Mouse (Mus musculus) stomach, postnatal 0 days (tissue): ENCODE measurements around the gene Utrn. TPM values are rescaled to one million over a fixed set of nuclear protein-coding genes. Genes with fewer than 3 reads are reported as not detected.

Experiments used
- ATAC-seq: fragments of 200-750 bp; cut with Nextera tagmentation; 2 replicates; pipeline ENCODE4 v1.8.0; 2017; ENCODE audit not compliant: low FRiP score, low TSS enrichment
- DNase-seq: peaks from one replicate; pipeline ENCODE4 v3.0.0-alpha.2; 2016; ENCODE audit warnings: low spot score
- H3K27ac ChIP-seq: fragments of 300-500 bp; sonication (generic); replicated peaks from 2 replicates; pipeline ENCODE4 v1.5.1; 2014; ENCODE audit warnings: mild to moderate bottlenecking, control low read depth
- H3K27me3 ChIP-seq: fragments of 300-500 bp; sonication (generic); 2 replicates; pipeline ENCODE4 v1.6.1; 2014; ENCODE audit warnings: low read length; ENCODE audit not compliant: control insufficient read depth, insufficient read depth
- H3K36me3 ChIP-seq: fragments of 300-500 bp; sonication (generic); 2 replicates; pipeline ENCODE4 v1.6.1; 2014; ENCODE audit warnings: low read length, mixed read lengths; ENCODE audit not compliant: control insufficient read depth, insufficient read depth
- H3K4me1 ChIP-seq: fragments of 300-500 bp; sonication (generic); replicated peaks from 2 replicates; pipeline ENCODE4 v1.6.1; 2014; ENCODE audit warnings: antibody characterized with exemption; ENCODE audit not compliant: control insufficient read depth, insufficient read depth
- H3K4me2 ChIP-seq: fragments of 300-500 bp; sonication (generic); replicated peaks from 2 replicates; pipeline ENCODE4 v1.6.1; 2014; ENCODE audit warnings: low read depth, mild to moderate bottlenecking, control low read depth, moderate library complexity
- H3K4me3 ChIP-seq: fragments of 300-500 bp; sonication (generic); 2 replicates; pipeline ENCODE4 v1.5.1; 2014; ENCODE audit warnings: low read depth, low read length, control low read depth
- H3K9ac ChIP-seq: fragments of 300-500 bp; sonication (generic); 2 replicates; pipeline ENCODE4 v1.6.1; 2014; ENCODE audit warnings: mild to moderate bottlenecking, low read length, control low read depth, mixed read lengths
- H3K9me3 ChIP-seq: fragments of 300-500 bp; sonication (generic); 2 replicates; pipeline ENCODE4 v1.6.1; 2016; ENCODE audit warnings: low read length; ENCODE audit not compliant: control insufficient read depth
- CTCF ChIP-seq: IDR thresholded peaks from 2 replicates; pipeline ENCODE4 v1.5.1; 2016; ENCODE audit warnings: antibody characterized with exemption, low read depth, mild to moderate bottlenecking, moderate library complexity
- EP300 ChIP-seq: optimal IDR thresholded peaks from 2 replicates; pipeline ENCODE3; 2016; ENCODE audit warnings: antibody characterized with exemption
- WGBS: fragments of 180-500 bp; shearing (Covaris S2); extraction: QIAGEN DNeasy Blood & Tissue Kit; methylation state at CpG from one replicate; pipeline ENCODE4 v1.1.7; 2014; 5-methylcytosine and 5-hydroxymethylcytosine counted together
- polyA plus RNA-seq: library from polyadenylated mRNA; unstranded; fragments of >200 nt; fragmentation: Nextera tagmentation; extraction: Ambion mirVana; gene quantifications from 2 replicates; pipeline ENCODE4 v1.2.1, GENCODE M21; 2015

Gene Utrn
- polyA plus RNA-seq, 1 experiment from 2014 or later = 40.4 TPM

GRCm38 (mm10) chr10:12658023-12658744, 211.0 kb downstream of the Utrn start:
- H3K9ac ChIP-seq = no peak overlapping the region
- H3K9me3 ChIP-seq = 0 out of 2 replicates have a peak, but pooled peaks cover 3% of the 10 kb centered on the region
- no peak overlapping the region for H3K4me2 ChIP-seq
- H3K4me3 ChIP-seq = no peak overlapping the region
- peaks cover 3% of the 10 kb centered on the region; the same call in 1 of the 2 replicates for H3K36me3 ChIP-seq
- H3K4me1 ChIP-seq = no peaks in the 10 kb centered on the region
- peak; percentile 75 for DNase-seq
- 47% methylated on average over 8 of the region's 8 CpGs for WGBS
- no peaks in the 10 kb centered on the region for H3K27me3 ChIP-seq
- TF ChIP-seq CTCF = no peak
- no peak for TF ChIP-seq EP300
- H3K27ac ChIP-seq = no peak overlapping the region
- peak; percentile 93 for ATAC-seq

GRCm38 (mm10) chr10:12652988-12653387, 216.2 kb downstream of the Utrn start:
- ATAC-seq (no peak), DNase-seq (no peak)
- Histone ChIP-seq H3K9ac (no peak overlapping the region), H3K27me3 (no peaks in the 10 kb centered on the region), H3K36me3 (peaks cover 3% of the 10 kb centered on the region), H3K4me3 (no peak overlapping the region), H3K9me3 (no peaks in the 10 kb centered on the region), H3K4me1 (no peaks in the 10 kb centered on the region), H3K27ac (no peak overlapping the region), H3K4me2 (no peak overlapping the region)
- WGBS = 57% methylated on average over 3 of the region's 3 CpGs
- TF ChIP-seq CTCF (no peak), EP300 (no peak)

- no peak for ATAC-seq
- H3K27me3 ChIP-seq = no peaks in the 10 kb centered on the region
These were observed 223.0 kb downstream of the Utrn start for GRCm38 (mm10) chr10:12646119-12646518.

GRCm38 (mm10) chr10:12643336-12643735, 225.8 kb downstream of the Utrn start:
- Histone ChIP-seq H3K27me3 (no peaks in the 10 kb centered on the region), H3K9me3 (no peaks in the 10 kb centered on the region), H3K27ac (no peak overlapping the region), H3K36me3 (peaks cover 6% of the 10 kb centered on the region; the same call in 1 of the 2 replicates), H3K4me3 (no peak overlapping the region), H3K4me1 (no peaks in the 10 kb centered on the region), H3K4me2 (no peak overlapping the region), H3K9ac (no peak overlapping the region)
- TF ChIP-seq EP300 = no peak
- peak; percentile 32; the same call in 1 of the 2 replicates for TF ChIP-seq CTCF
- no peak for ATAC-seq
- DNase-seq = no peak
- 76% methylated on average over 8 of the region's 8 CpGs for WGBS

More at GRCm38 (mm10) chr10:12646119-12646518, 223.0 kb downstream of the Utrn start:
- Histone ChIP-seq H3K9me3 (no peaks in the 10 kb centered on the region), H3K4me3 (no peak overlapping the region), H3K36me3 (peaks cover 2% of the 10 kb centered on the region; the same call in 1 of the 2 replicates), H3K9ac (no peak overlapping the region), H3K4me2 (no peak overlapping the region), H3K4me1 (no peaks in the 10 kb centered on the region), H3K27ac (no peak overlapping the region)
- DNase-seq = no peak
- WGBS = 83% methylated on average over 5 of the region's 5 CpGs
- no peak for TF ChIP-seq EP300
- TF ChIP-seq CTCF = no peak

GRCm38 (mm10) chr10:12639638-12640037, 229.5 kb downstream of the Utrn start:
- Histone ChIP-seq H3K9ac (no peak overlapping the region), H3K9me3 (no peaks in the 10 kb centered on the region), H3K4me1 (no peaks in the 10 kb centered on the region), H3K4me2 (no peak overlapping the region), H3K36me3 (peaks cover 6% of the 10 kb centered on the region; the same call in 1 of the 2 replicates), H3K4me3 (no peak overlapping the region), H3K27ac (no peak overlapping the region), H3K27me3 (no peaks in the 10 kb centered on the region)
- DNase-seq (no peak), ATAC-seq (no peak)
- 81% methylated on average over 4 of the region's 4 CpGs for WGBS
- TF ChIP-seq EP300 (no peak), CTCF (no peak)

- DNase-seq = no peak
- Histone ChIP-seq H3K4me3 (no peak overlapping the region), H3K27me3 (no peaks in the 10 kb centered on the region), H3K9me3 (no peaks in the 10 kb centered on the region), H3K9ac (no peak overlapping the region), H3K4me2 (no peak overlapping the region), H3K4me1 (no peaks in the 10 kb centered on the region), H3K27ac (no peak overlapping the region), H3K36me3 (0 out of 2 replicates have a peak, but pooled peaks cover 3% of the 10 kb centered on the region)
- ATAC-seq = no peak
- WGBS = 90% methylated on average over 4 of the region's 4 CpGs
- TF ChIP-seq CTCF (no peak), EP300 (no peak)
These were observed 235.2 kb downstream of the Utrn start for GRCm38 (mm10) chr10:12633965-12634364.
